In genomic region chr19:32793901-32794300, GRCm38 (mm10) we compare ENCODE assay signal across 24 mouse cellular contexts.
"Had no signal": no experiment of that assay in that cellular context is flagged by ENCODE, and none has a peak within 500 bp of the region (broad histone marks: within the 10 kb centered on the region; RNA-seq: fewer than 3 reads in every experiment).

No protein-coding gene starts in this region.

- H3K4me3 ChIP-seq: left cerebral cortex, adult 2 months; limb, embryonic 12.5 days; limb, embryonic 15.5 days; midbrain, embryonic 10.5 days; neural tube, embryonic 12.5 days; neural tube, embryonic 15.5 days had no signal

- H3K36me3 ChIP-seq: limb, embryonic 12.5 days; neural tube, embryonic 12.5 days; neural tube, embryonic 15.5 days had no signal

- H3K27me3 ChIP-seq: limb, embryonic 12.5 days; limb, embryonic 15.5 days; neural tube, embryonic 12.5 days; neural tube, embryonic 15.5 days had no signal

- H3K4me2 ChIP-seq: limb, embryonic 12.5 days; limb, embryonic 15.5 days; liver, embryonic 11.5 days; lung, embryonic 14.5 days; neural tube, embryonic 12.5 days; neural tube, embryonic 15.5 days had no signal

- DNase-seq: kidney, adult 2 months; kidney, postnatal 36 days; layer of hippocampus, postnatal 36 days; liver, postnatal 0 days; lung, embryonic 14.5 days; midbrain, embryonic 14.5 days; right cerebral cortex, adult 18-20 months; right cerebral cortex, postnatal 14 days; right cerebral cortex, postnatal 4 days; thymus, adult 2 months; thymus, postnatal 14 days; thymus, postnatal 4 days had no signal

- H3K27ac ChIP-seq: kidney, postnatal 0 days; left cerebral cortex, adult 2 months; limb, embryonic 12.5 days; limb, embryonic 15.5 days; liver, embryonic 14.5 days; macrophage; midbrain, embryonic 10.5 days; neural tube, embryonic 12.5 days; neural tube, embryonic 15.5 days; stomach, postnatal 0 days had no signal

- ATAC-seq: liver, postnatal 0 days; lung, postnatal 0 days had no signal

- H3K9me3 ChIP-seq: limb, embryonic 12.5 days; limb, embryonic 15.5 days; midbrain, embryonic 10.5 days; neural tube, embryonic 12.5 days; neural tube, embryonic 15.5 days had no signal

- H3K9ac ChIP-seq: limb, embryonic 12.5 days; limb, embryonic 15.5 days; liver, embryonic 14.5 days; liver, postnatal 0 days; lung, embryonic 14.5 days; neural tube, embryonic 12.5 days; neural tube, embryonic 15.5 days had no signal
